Mouse (Mus musculus): ENCODE data around the gene Tspan14.

GRCm38 (mm10) chr14:40889704-40890103 is 76.9 kb downstream of the Tspan14 start:
- TF ChIP-seq HCFC1 (IDR thresholded peaks at IDR 0.05; ENCODE audit: borderline replicate concordance, insufficient read depth, low read length) (no peak), ZC3H11A (IDR thresholded peaks at IDR 0.05; ENCODE audit: borderline replicate concordance, low read depth, low read length) (no peak), CHD2 (IDR thresholded peaks at IDR 0.05; ENCODE audit: low read depth, low read length) (no peak)

All from ES-E14 (cell line).